Mouse (Mus musculus) heart, embryonic 15.5 days (tissue): ENCODE results near the gene Prkca. TPM values are rescaled to one million over a fixed set of nuclear protein-coding genes. Genes with fewer than 3 reads are reported as not detected.

Experiments used
- ATAC-seq: fragments of 200-750 bp; cut with Nextera tagmentation; replicated peaks from 2 replicates; pipeline ENCODE4 v1.8.0; 2017; ENCODE audit warnings: low read depth, moderate TSS enrichment; ENCODE audit not compliant: insufficient number of reproducible peaks, insufficient read depth, low FRiP score
- H3K27ac ChIP-seq: fragments of 300-500 bp; sonication (generic); 2 replicates; pipeline ENCODE4 v1.5.1; 2015; ENCODE audit warnings: mild to moderate bottlenecking, inconsistent platforms
- H3K27me3 ChIP-seq: fragments of 300-500 bp; sonication (generic); 2 replicates; pipeline ENCODE4 v1.6.1; 2015; ENCODE audit warnings: inconsistent platforms
- H3K36me3 ChIP-seq: fragments of 300-500 bp; sonication (generic); 2 replicates; pipeline ENCODE4 v1.6.1; 2015; ENCODE audit warnings: mild to moderate bottlenecking, inconsistent platforms
- H3K4me1 ChIP-seq: fragments of 300-500 bp; sonication (generic); replicated peaks from 2 replicates; pipeline ENCODE4 v1.6.1; 2015; ENCODE audit warnings: inconsistent platforms
- H3K4me2 ChIP-seq: fragments of 300-500 bp; sonication (generic); 2 replicates; pipeline ENCODE4 v1.6.1; 2015; ENCODE audit warnings: inconsistent platforms, mild to moderate bottlenecking, moderate library complexity
- H3K4me3 ChIP-seq: fragments of 300-500 bp; sonication (generic); 2 replicates; pipeline ENCODE4 v1.5.1; 2015; ENCODE audit warnings: mild to moderate bottlenecking, inconsistent platforms
- H3K9ac ChIP-seq: fragments of 300-500 bp; sonication (generic); 2 replicates; pipeline ENCODE4 v1.6.1; 2015; ENCODE audit warnings: mild to moderate bottlenecking, inconsistent platforms
- H3K9me3 ChIP-seq: fragments of 300-500 bp; sonication (generic); replicated peaks from 2 replicates; pipeline ENCODE4 v1.6.1; 2016; ENCODE audit warnings: inconsistent platforms
- WGBS: fragments of 180-500 bp; shearing (Covaris S2); methylation state at CpG from one replicate; pipeline ENCODE4 v1.1.7; 2015; ENCODE audit warnings: mixed read lengths; 5-methylcytosine and 5-hydroxymethylcytosine counted together
- polyA plus RNA-seq: library from polyadenylated mRNA; unstranded; fragments of >200 nt; fragmentation: Nextera tagmentation; extraction: Ambion mirVana; gene quantifications from 2 replicates; pipeline ENCODE4 v1.2.1, GENCODE M21; 2015

Prkca gene
- polyA plus RNA-seq, 1 experiment from 2014 or later: 13.7 TPM

DNA sequence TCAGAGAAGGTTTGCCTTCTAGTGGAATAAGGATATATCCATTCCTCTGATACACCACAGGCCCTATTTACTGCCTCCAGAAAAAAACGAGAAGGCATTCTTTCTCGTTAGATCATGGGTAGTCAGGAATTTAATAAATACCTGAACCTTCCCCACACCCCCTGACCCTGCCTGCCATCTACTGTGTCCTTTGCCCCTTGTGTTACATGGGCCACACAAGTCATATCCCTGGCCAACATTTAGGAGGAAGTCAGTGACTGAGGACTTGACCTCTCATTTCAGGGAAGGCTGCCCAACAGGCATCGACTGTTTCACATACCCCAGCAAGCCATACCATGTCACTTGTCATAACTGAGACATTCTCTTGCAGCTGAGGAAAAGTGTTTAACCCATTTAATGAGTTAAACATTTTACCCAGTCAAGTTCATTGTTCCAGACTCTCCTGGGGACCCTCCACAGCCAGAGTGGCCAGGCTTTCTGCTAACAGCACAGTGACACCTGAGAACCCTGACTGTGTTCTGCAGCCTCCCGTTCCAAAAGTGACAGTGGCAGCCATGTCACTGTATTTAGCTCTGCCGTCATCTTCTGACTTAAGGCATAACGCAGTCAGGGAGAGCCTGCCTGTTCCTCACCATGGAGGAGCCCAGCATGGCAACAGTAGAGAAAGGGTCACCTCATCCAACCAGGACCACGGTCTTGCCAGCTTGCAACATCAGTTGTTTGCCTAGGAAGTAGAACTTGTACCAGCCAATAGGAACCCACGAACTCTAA is 114.4 kb downstream of the Prkca start:
- no peak overlapping the region for H3K4me2 ChIP-seq
- 57% methylated on average over 8 of the region's 8 CpGs for WGBS
- no peak for ATAC-seq
- H3K27me3 ChIP-seq: no peaks in the 10 kb centered on the region
- H3K36me3 ChIP-seq: no peaks in the 10 kb centered on the region
- no peak overlapping the region for H3K4me3 ChIP-seq
- H3K4me1 ChIP-seq: peaks cover 51% of the 10 kb centered on the region
- peak overlapping the region; percentile 6; the same call in 1 of the 2 replicates for H3K27ac ChIP-seq
- no peak overlapping the region for H3K9ac ChIP-seq
- H3K9me3 ChIP-seq: no peaks in the 10 kb centered on the region

DNA sequence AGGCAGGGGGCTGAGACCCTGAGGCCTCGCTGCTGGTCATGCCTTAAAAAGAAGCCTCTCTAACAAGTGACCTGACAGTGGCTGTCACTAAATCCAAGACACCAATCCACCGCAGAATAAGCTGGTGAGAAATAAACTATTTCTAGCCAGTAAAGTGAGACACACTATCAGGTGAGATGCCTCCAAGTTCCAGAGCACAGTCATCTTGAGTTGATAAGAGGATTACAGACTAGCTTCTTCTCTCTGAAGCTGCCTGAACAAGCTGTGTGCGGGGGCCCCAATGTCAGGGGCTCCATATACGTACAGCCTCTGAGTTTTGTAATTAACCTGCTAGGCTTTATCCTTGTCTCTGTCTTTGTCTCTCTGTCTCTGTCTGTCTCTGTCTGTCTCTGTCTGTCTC is 115.2 kb downstream of the Prkca start:
- 62% methylated on average over 4 of the region's 4 CpGs for WGBS
- Histone ChIP-seq H3K4me2 (no peak overlapping the region), H3K4me1 (peaks cover 59% of the 10 kb centered on the region), H3K27ac (no peak overlapping the region), H3K9me3 (no peaks in the 10 kb centered on the region), H3K9ac (no peak overlapping the region), H3K4me3 (no peak overlapping the region), H3K27me3 (no peaks in the 10 kb centered on the region), H3K36me3 (no peaks in the 10 kb centered on the region)
- no peak for ATAC-seq

DNA sequence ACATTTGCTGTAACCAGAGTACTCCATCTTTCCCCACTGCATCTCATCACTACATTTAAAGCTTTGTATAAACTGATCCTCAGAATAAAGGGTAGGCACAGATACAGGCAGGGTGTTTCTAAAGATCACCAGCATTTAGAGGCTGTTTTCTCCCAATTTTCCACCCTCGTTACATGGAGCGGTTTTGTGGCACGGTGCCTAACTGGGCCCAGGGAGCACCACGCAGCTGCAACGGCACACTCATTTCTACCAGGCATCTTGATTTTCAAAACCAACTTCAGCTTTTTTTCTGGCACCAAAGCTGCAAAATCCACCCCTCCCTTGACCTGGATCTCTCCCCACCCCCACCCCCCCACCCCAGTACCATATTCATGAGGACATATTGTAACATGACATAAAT is 117.5 kb downstream of the Prkca start:
- H3K4me3 ChIP-seq: no peak overlapping the region
- H3K9ac ChIP-seq: no peak overlapping the region
- H3K36me3 ChIP-seq: no peaks in the 10 kb centered on the region
- no peak overlapping the region for H3K27ac ChIP-seq
- H3K4me1 ChIP-seq: peaks cover 62% of the 10 kb centered on the region
- no peak for ATAC-seq
- H3K27me3 ChIP-seq: no peaks in the 10 kb centered on the region
- H3K9me3 ChIP-seq: no peaks in the 10 kb centered on the region
- no peak overlapping the region for H3K4me2 ChIP-seq
- WGBS: 89% methylated on average over 5 of the region's 5 CpGs

DNA sequence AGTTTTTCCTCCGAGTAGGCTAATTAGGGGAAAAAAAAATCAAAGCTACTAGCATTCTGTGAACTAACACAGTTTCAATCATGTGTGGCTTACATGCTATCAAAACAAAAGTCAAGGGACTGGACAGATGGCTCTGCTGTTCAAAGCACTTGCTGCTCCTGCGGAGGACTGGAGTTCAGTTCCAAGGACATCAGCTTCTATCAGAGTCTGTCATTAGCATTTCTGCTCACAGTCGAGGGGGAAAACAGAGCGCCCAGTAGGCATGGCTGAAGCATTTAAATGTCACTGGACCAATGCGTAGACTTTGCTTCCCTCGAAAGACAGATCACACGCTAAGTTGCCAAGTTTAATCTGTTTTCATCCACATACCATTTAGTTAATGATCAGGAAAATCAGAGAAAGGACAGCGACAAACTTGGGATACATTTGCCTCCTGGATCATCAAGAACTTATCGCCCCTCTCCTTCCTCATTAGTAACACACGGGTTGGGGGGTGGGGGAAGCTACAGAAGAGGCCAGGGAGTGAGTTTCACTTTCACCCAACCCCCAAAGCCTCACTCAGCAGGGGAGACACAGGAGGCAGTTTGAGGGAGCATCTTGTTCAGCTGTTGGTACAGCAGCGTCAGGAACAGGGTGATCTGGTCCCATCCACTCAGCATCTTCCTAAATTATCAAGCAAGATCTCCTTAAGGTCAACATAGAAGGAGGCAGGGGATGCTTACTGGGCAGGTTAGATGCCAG is 119.3 kb downstream of the Prkca start:
- Histone ChIP-seq H3K4me2 (peak overlapping the region; percentile 27), H3K4me3 (no peak overlapping the region), H3K9me3 (no peaks in the 10 kb centered on the region), H3K36me3 (no peaks in the 10 kb centered on the region), H3K9ac (peak overlapping the region; percentile 32; the same call in 1 of the 2 replicates), H3K27ac (peak overlapping the region; percentile 55), H3K4me1 (peaks cover 52% of the 10 kb centered on the region), H3K27me3 (no peaks in the 10 kb centered on the region)
- ATAC-seq: 0 out of 2 replicates have a peak, but pooled peaks have one; percentile 48
- 30% methylated on average over 11 of the region's 11 CpGs for WGBS

GRCm38 (mm10) chr11:108223613-108224232 is 120.0 kb downstream of the Prkca start:
- Histone ChIP-seq H3K27ac (peak overlapping the region; percentile 55), H3K36me3 (no peaks in the 10 kb centered on the region), H3K9ac (no peak overlapping the region), H3K4me2 (no peak overlapping the region), H3K4me1 (peaks cover 47% of the 10 kb centered on the region), H3K4me3 (no peak overlapping the region), H3K9me3 (no peaks in the 10 kb centered on the region), H3K27me3 (no peaks in the 10 kb centered on the region)
- no peak for ATAC-seq
- 61% methylated on average over 13 of the region's 13 CpGs for WGBS

GRCm38 (mm10) chr11:108223154-108223553 is 120.6 kb downstream of the Prkca start:
- WGBS: 72% methylated on average over 6 of the region's 6 CpGs

GRCm38 (mm10) chr11:108222616-108223015 is 121.1 kb downstream of the Prkca start:
- peaks cover 43% of the 10 kb centered on the region for H3K4me1 ChIP-seq
- no peak overlapping the region for H3K4me2 ChIP-seq
- no peaks in the 10 kb centered on the region for H3K9me3 ChIP-seq
- no peak overlapping the region for H3K4me3 ChIP-seq
- H3K36me3 ChIP-seq: no peaks in the 10 kb centered on the region
- H3K9ac ChIP-seq: no peak overlapping the region
- H3K27ac ChIP-seq: no peak overlapping the region
- 72% methylated on average over 8 of the region's 8 CpGs for WGBS
- no peak for ATAC-seq
- no peaks in the 10 kb centered on the region for H3K27me3 ChIP-seq

More at GRCm38 (mm10) chr11:108223154-108223553, 120.6 kb downstream of the Prkca start:
- Histone ChIP-seq H3K4me1 (peaks cover 45% of the 10 kb centered on the region), H3K9me3 (no peaks in the 10 kb centered on the region), H3K36me3 (no peaks in the 10 kb centered on the region), H3K27ac (no peak overlapping the region), H3K9ac (no peak overlapping the region), H3K4me3 (no peak overlapping the region), H3K4me2 (no peak overlapping the region), H3K27me3 (no peaks in the 10 kb centered on the region)
- no peak for ATAC-seq

DNA sequence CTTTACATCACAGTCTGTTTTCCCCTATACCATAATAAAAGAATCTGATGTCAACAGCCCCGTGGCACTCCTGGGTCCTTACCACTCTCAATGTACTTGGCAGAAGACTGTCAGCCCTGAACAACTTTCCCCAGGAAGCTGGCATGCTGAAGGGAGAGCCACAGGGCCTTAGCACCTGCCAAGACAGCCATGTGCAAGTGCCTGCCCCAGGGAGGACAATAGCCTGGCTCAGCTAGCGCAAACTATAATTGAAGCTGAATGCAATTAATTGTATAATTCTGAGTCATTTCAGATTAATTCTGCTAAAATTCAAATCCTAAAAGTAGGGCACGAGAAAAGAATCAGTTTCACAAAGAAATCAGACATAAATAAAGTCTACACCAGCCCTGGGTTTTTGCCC is 121.7 kb downstream of the Prkca start:
- Histone ChIP-seq H3K9ac (no peak overlapping the region), H3K4me3 (no peak overlapping the region), H3K27ac (no peak overlapping the region), H3K4me2 (no peak overlapping the region), H3K27me3 (no peaks in the 10 kb centered on the region), H3K9me3 (no peaks in the 10 kb centered on the region), H3K36me3 (no peaks in the 10 kb centered on the region), H3K4me1 (peaks cover 37% of the 10 kb centered on the region)
- ATAC-seq: no peak
- 82% methylated on average over 3 of the region's 3 CpGs for WGBS

DNA sequence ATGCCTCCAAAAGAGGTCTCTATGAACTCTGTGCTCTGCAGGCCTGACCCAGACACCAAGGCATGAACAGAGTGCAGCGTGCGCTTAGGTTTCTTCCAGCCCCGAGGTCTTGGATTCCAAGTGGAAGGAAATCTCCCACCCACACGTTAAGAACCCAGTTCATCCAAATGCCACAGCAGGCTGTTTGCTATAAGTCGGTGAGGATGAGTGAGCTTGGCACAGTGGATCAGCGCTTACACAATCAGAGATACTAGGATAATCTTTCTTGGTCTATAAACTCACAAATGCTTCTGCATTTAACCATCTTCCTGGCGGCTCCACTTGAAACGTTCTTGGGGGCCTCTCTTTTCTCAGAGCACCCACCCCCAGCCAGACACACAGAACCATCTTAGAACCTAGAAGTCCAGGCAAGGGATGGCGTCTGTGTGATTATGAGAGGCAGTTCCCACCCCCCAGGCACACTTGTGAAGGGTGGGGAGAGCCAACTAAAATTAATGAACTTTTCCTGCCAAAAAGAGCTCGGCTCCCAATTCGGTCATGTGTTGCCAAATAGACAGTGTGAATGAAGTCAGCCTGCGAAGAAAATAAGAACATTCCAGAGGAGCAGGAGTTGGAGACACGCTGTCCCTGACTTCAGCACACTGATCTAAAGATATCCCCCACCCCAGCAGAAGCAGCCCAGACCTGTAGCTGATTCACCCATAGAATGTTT is 122.4 kb downstream of the Prkca start:
- no peak for ATAC-seq
- H3K4me3 ChIP-seq: no peak overlapping the region
- no peak overlapping the region for H3K9ac ChIP-seq
- H3K27me3 ChIP-seq: no peaks in the 10 kb centered on the region
- H3K4me1 ChIP-seq: peaks cover 35% of the 10 kb centered on the region
- H3K27ac ChIP-seq: no peak overlapping the region
- no peaks in the 10 kb centered on the region for H3K9me3 ChIP-seq
- H3K36me3 ChIP-seq: no peaks in the 10 kb centered on the region
- WGBS: 66% methylated on average over 13 of the region's 13 CpGs
- H3K4me2 ChIP-seq: no peak overlapping the region

DNA sequence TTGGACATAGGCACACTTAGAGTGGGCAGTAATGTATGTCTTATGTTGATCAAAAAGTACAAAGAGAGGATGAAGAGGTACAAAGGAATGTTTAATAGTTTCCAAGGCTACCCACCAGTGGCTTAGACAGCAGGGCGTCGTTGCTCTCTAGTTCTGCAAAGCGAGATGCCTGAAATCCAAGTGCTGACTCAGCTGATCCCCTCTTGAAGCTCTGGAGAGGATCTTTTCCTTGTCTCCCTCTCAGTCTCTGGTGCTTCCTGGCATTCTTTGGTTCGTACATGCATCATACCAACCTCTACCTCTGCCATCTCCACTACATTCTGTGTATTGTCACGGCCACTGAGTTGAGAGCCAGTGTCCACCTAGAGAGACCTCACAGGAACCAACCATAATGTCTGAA is 123.1 kb downstream of the Prkca start:
- H3K4me1 ChIP-seq: peaks cover 41% of the 10 kb centered on the region
- no peak for ATAC-seq

DNA sequence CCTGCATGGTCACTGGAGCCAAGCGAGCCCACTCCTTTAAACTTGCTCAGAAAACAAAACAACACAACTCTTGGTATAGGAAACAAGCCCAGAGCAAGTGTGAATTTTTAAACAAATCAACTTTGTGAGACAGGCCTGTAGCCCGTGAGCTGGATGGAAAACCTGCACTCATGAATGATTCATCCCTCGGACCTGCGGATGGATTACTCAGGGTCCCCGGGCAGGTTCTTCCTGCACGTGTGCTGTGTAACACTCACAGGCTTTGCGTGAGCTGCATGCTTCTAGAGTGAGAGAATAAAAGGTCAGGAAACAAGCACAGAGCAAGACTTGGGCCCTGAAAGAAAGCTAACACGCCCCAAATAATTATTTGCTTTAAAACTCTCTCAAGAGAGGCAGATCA is 126.7 kb downstream of the Prkca start:
- Histone ChIP-seq H3K27me3 (no peaks in the 10 kb centered on the region), H3K9ac (no peak overlapping the region), H3K4me3 (no peak overlapping the region), H3K4me2 (no peak overlapping the region), H3K36me3 (no peaks in the 10 kb centered on the region), H3K4me1 (peaks cover 33% of the 10 kb centered on the region), H3K27ac (no peak overlapping the region), H3K9me3 (no peaks in the 10 kb centered on the region)
- no peak for ATAC-seq
- 79% methylated on average over 8 of the region's 8 CpGs for WGBS

More for the DNA sequence above, 123.1 kb downstream of the Prkca start:
- H3K36me3 ChIP-seq: no peaks in the 10 kb centered on the region
- H3K9me3 ChIP-seq: no peaks in the 10 kb centered on the region
- no peak overlapping the region for H3K4me2 ChIP-seq
- H3K27ac ChIP-seq: no peak overlapping the region
- no peak overlapping the region for H3K9ac ChIP-seq
- no peaks in the 10 kb centered on the region for H3K27me3 ChIP-seq
- 76% methylated on average over 5 of the region's 5 CpGs for WGBS
- H3K4me3 ChIP-seq: no peak overlapping the region
